Mouse (Mus musculus): ENCODE data around the gene Sp3. TPM values are rescaled to one million over a fixed set of nuclear protein-coding genes. Genes with fewer than 3 reads are reported as not detected.

Sp3 gene
- total and polyA plus RNA-seq, 2 experiments from 2014 or later = 28.3 to 62.1 TPM

DNA sequence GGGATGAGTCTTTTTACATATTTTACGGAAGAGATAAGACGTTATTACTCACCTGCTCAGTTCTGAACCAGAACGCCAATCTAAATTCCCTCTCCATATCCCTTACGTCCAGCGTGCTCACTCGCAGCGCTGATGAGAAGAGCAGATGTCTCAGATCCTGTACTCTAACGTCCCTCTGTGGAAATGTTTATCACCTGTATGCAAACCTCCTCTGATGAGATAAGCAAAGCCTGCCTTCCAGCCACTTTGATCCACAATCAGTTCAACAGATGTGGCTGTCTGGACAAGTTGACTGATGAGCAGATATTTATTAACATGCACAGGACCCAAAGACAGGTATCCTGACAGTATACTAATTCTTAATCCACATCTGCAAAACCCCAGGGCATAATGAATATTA is 19.9 kb upstream of the Sp3 start:
- Histone ChIP-seq H3K4me2 (ENCODE audit: low read depth, low read length) (no peak overlapping the region), H3K4me1 (ENCODE audit: control insufficient read depth, insufficient read depth) (peaks cover 44% of the 10 kb centered on the region), H3K27ac (ENCODE audit: low read depth) (no peak overlapping the region), H3K36me3 (replicated peaks; ENCODE audit: control insufficient read depth, insufficient read depth, low read length) (no peaks in the 10 kb centered on the region), H3K9ac (replicated peaks; ENCODE audit: low read depth, low read length) (no peak overlapping the region), H3K27me3 (ENCODE audit: control insufficient read depth, insufficient read depth, low read length) (no peaks in the 10 kb centered on the region), H3K9me3 (replicated peaks; ENCODE audit: control insufficient read depth, low read length) (no peaks in the 10 kb centered on the region), H3K4me3 (ENCODE audit: low read depth, low read length) (no peak overlapping the region)
- TF ChIP-seq EP300 (IDR thresholded peaks at IDR 0.05; ENCODE audit: low read depth) (no peak), CTCF (IDR thresholded peaks at IDR 0.05; ENCODE audit: low read depth) (no peak)
- ATAC-seq (ENCODE audit: insufficient read depth, low read depth) = no peak
- WGBS = 60% methylated on average over 8 of the region's 8 CpGs
- no peak for DNase-seq (ENCODE audit: low spot score)

DNA sequence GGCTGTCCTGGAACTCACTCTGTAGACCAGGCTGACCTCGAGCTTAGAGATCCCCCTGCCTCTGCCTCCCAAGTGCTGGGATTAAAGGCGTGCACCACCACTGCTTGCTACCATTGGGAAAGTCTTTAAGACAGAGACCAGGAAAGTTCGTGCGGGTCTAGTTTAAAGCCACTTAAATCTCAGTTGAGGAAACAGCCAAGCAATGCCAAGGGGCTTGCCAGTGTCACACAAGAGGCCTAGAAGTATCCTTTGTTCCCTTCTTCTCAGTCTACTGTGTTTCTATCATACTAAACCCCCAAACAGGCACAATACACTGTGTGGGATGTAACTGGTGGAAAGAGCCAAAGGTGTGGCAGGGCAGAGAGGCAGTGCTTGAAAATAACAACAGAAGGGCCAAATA is 17.3 kb upstream of the Sp3 start:
- H3K9ac ChIP-seq (replicated peaks; ENCODE audit: low read depth, low read length) = no peak overlapping the region
- WGBS = 94% methylated on average over 4 of the region's 4 CpGs
- DNase-seq (ENCODE audit: low spot score) = no peak
- ATAC-seq (ENCODE audit: insufficient read depth, low read depth) = no peak
- no peaks in the 10 kb centered on the region for H3K9me3 ChIP-seq (replicated peaks; ENCODE audit: control insufficient read depth, low read length)
- H3K4me1 ChIP-seq (ENCODE audit: control insufficient read depth, insufficient read depth) = peaks cover 25% of the 10 kb centered on the region
- no peak overlapping the region for H3K4me3 ChIP-seq (ENCODE audit: low read depth, low read length)
- no peaks in the 10 kb centered on the region for H3K36me3 ChIP-seq (replicated peaks; ENCODE audit: control insufficient read depth, insufficient read depth, low read length)
- TF ChIP-seq EP300 (IDR thresholded peaks at IDR 0.05; ENCODE audit: low read depth) (no peak), CTCF (IDR thresholded peaks at IDR 0.05; ENCODE audit: low read depth) (no peak)
- H3K4me2 ChIP-seq (ENCODE audit: low read depth, low read length) = no peak overlapping the region
- no peak overlapping the region for H3K27ac ChIP-seq (ENCODE audit: low read depth)
- H3K27me3 ChIP-seq (ENCODE audit: control insufficient read depth, insufficient read depth, low read length) = no peaks in the 10 kb centered on the region

DNA sequence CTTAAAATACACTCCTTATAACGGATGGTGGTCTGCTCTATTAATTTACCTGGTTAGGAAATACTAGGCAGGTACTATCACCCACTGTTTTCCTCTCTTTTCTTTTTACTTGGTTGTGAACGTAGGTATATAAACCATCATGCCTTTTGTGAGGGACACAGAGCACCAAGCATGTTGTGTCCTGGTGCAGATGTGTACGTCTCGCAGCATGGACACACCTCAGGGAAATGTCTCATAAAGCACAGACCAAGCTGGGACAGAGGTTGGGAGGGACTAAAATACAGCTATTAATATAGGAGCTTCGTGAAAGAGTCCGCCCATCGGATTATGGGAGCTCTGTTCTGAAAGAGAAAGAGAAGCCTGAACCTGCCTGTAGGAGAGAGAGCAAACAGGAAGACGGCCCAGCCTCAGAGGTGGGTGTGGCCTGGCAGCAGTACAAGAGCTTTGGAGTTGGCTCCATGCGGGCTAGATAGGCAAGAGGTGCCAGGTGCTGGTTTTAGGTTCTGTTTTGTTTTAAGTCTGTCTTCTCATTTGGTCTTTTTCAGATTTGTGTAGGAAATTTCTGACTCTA is 16.6 kb upstream of the Sp3 start:
- ATAC-seq (ENCODE audit: insufficient read depth, low read depth) (peak; percentile 52; the same call in 1 of the 2 replicates), DNase-seq (ENCODE audit: low spot score) (peak; percentile 80)
- no peaks in the 10 kb centered on the region for H3K9me3 ChIP-seq (replicated peaks; ENCODE audit: control insufficient read depth, low read length)
- WGBS = 38% methylated on average over 9 of the region's 9 CpGs
- H3K4me2 ChIP-seq (ENCODE audit: low read depth, low read length) = peak overlapping the region; percentile 21; the same call in 1 of the 2 replicates
- no peak for TF ChIP-seq CTCF (IDR thresholded peaks at IDR 0.05; ENCODE audit: low read depth)
- no peak for TF ChIP-seq EP300 (IDR thresholded peaks at IDR 0.05; ENCODE audit: low read depth)
- 0 out of 2 replicates have a peak overlapping the region, but pooled peaks have one; percentile 6 for H3K4me3 ChIP-seq (ENCODE audit: low read depth, low read length)
- peaks cover 23% of the 10 kb centered on the region for H3K4me1 ChIP-seq (ENCODE audit: control insufficient read depth, insufficient read depth)
- H3K36me3 ChIP-seq (replicated peaks; ENCODE audit: control insufficient read depth, insufficient read depth, low read length) = no peaks in the 10 kb centered on the region
- peak overlapping the region; percentile 32; the same call in 1 of the 2 replicates for H3K9ac ChIP-seq (replicated peaks; ENCODE audit: low read depth, low read length)
- H3K27ac ChIP-seq (ENCODE audit: low read depth) = peak overlapping the region; percentile 78
- H3K27me3 ChIP-seq (ENCODE audit: control insufficient read depth, insufficient read depth, low read length) = no peaks in the 10 kb centered on the region

DNA sequence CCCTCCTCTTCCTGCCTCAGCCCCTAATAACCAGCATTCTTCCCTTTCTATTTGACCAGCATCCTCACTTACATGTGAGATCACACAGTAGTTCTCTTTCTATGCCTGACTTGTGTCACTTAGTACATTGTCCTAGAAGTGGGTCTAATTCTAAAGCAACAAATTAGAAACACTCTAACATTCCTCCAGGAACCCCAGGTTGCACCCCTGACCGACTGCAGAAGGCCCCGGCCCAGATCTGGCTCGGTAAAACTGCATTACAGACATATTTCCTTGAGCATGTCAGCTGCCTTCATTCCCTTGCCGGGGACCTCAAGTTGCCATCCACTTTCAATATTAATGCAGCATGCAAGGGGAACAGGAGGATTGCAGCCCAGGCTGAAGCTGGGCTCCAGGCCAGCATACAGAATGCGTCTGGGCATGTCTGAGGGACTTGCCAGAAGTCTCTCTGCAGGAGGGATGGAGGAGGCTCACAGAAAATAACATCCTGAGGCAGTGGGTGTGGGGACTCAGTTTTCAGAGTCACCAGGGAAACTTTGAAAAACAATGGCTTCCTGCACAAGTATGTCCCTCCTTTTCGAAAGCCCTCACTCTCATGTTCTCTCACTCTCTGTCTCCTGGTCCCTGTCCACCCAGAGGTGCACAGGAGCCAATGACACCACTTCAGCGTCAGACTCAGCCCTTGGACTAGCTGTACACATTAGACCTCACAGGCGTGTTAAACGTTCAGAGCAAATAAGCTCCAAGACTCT is 15.3 kb upstream of the Sp3 start:
- H3K4me3 ChIP-seq (ENCODE audit: low read depth, low read length) = no peak overlapping the region
- no peaks in the 10 kb centered on the region for H3K9me3 ChIP-seq (replicated peaks; ENCODE audit: control insufficient read depth, low read length)
- H3K9ac ChIP-seq (replicated peaks; ENCODE audit: low read depth, low read length) = no peak overlapping the region
- WGBS = 16% methylated on average over 9 of the region's 9 CpGs
- H3K27me3 ChIP-seq (ENCODE audit: control insufficient read depth, insufficient read depth, low read length) = no peaks in the 10 kb centered on the region
- no peaks in the 10 kb centered on the region for H3K36me3 ChIP-seq (replicated peaks; ENCODE audit: control insufficient read depth, insufficient read depth, low read length)
- ATAC-seq (ENCODE audit: insufficient read depth, low read depth) (peak; percentile 76), DNase-seq (ENCODE audit: low spot score) (peak; percentile 55)
- TF ChIP-seq EP300 (IDR thresholded peaks at IDR 0.05; ENCODE audit: low read depth) (no peak), CTCF (IDR thresholded peaks at IDR 0.05; ENCODE audit: low read depth) (no peak)
- peaks cover 23% of the 10 kb centered on the region for H3K4me1 ChIP-seq (ENCODE audit: control insufficient read depth, insufficient read depth)
- peak overlapping the region; percentile 4; the same call in 1 of the 2 replicates for H3K4me2 ChIP-seq (ENCODE audit: low read depth, low read length)
- H3K27ac ChIP-seq (ENCODE audit: low read depth) = peak overlapping the region; percentile 78

DNA sequence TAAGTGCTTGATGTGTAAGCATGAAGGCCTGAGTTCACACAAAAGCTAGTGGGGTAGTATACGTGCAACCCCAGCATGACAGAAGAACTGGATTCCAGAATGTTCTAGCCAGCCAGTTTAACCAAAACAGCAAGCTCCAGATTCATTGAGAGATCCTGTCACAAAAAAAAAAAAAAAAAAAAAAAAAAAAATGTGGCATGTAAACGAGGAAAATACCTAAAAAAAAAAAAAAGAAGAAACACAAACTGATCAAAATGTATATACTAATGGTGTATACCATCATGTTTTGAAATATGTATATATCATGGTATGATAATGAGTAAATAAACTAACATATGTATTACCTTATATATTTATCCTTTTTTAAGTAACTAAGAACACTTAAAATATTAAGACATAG is 13.9 kb upstream of the Sp3 start:
- DNase-seq (ENCODE audit: low spot score) = no peak
- Histone ChIP-seq H3K4me3 (ENCODE audit: low read depth, low read length) (no peak overlapping the region), H3K27me3 (ENCODE audit: control insufficient read depth, insufficient read depth, low read length) (no peaks in the 10 kb centered on the region), H3K4me2 (ENCODE audit: low read depth, low read length) (no peak overlapping the region), H3K27ac (ENCODE audit: low read depth) (no peak overlapping the region), H3K36me3 (replicated peaks; ENCODE audit: control insufficient read depth, insufficient read depth, low read length) (no peaks in the 10 kb centered on the region), H3K4me1 (ENCODE audit: control insufficient read depth, insufficient read depth) (peaks cover 23% of the 10 kb centered on the region), H3K9ac (replicated peaks; ENCODE audit: low read depth, low read length) (no peak overlapping the region), H3K9me3 (replicated peaks; ENCODE audit: control insufficient read depth, low read length) (peaks cover 7% of the 10 kb centered on the region; the same call in 1 of the 2 replicates)
- WGBS = 68% methylated on average over 2 of the region's 2 CpGs
- TF ChIP-seq CTCF (IDR thresholded peaks at IDR 0.05; ENCODE audit: low read depth) (no peak), EP300 (IDR thresholded peaks at IDR 0.05; ENCODE audit: low read depth) (no peak)
- no peak for ATAC-seq (ENCODE audit: insufficient read depth, low read depth)

Measured in heart, postnatal 0 days (tissue).